Mouse (Mus musculus) v-Abl transformed pro-B cells (cell line): Measurements from ENCODE around the gene Soat1.

Source experiments
- in situ Hi-C, 2 experiments: fragments of 400-800 bp; cut with MboI; formaldehyde crosslinking; loops; one replicate each; pipeline ENCODE4 v1.15.1; 2025; ENCODE audit not compliant: unreplicated experiment in 2 of 2

Gene Soat1

DNA sequence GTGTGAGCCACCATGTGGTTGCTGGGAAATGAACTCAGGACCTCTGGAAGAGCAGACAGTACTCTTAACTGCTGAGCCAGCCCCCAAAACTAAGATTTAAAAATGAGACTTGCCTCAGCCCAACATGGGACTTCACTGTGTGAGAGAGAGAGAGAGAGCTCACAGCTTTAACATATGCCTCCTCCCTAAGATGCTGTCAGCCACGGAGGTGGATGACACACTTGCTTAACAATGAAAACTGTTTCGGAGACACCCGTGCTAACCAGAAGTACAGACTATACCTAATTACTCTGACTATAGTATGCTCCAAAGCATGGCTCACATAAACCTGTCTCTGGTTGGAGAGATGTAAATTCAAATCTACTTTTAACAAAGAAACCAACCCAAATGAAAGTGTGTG is 40.6 kb downstream of the Soat1 start:
- in situ Hi-C loops = no loop called here

DNA sequence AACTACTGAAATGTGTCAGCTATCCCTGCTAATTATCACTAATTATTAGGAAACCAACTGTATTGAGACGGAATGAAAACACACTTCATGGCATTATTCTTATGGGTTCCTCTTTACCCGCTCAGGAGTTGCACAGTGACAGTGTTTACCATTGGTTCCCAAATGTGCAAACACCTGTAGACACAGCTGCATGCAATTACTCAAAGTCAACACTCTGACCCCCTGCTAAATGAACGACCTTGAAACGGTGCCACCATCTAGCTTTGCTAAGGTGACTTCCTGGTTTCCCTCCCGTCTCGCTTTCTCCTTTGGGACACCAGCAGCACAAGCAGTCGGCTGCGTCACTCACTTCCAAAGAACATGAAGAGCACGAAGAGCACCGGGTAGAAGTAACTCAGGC is 41.6 kb downstream of the Soat1 start:
- in situ Hi-C loops = no loop called here

DNA sequence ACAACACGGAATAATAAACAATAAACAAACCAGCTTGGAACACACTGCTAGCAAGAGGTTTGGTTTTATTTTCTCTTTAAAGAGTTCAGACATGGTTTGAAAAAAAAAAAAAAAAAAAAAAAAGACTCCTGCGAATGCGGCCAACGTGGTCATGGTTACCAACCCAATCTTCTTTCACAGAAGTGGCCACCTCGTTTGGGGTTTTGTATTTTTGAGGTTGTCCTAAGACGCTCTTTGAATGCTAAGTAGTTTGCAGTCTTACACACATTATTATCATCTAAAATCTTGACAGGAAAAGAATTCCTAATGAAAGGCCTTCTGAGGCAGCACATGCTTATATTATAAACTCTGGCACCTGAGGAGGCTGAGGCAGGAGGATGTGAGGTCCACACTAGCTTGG is 45.7 kb downstream of the Soat1 start:
- in situ Hi-C loops = no loop called here

DNA sequence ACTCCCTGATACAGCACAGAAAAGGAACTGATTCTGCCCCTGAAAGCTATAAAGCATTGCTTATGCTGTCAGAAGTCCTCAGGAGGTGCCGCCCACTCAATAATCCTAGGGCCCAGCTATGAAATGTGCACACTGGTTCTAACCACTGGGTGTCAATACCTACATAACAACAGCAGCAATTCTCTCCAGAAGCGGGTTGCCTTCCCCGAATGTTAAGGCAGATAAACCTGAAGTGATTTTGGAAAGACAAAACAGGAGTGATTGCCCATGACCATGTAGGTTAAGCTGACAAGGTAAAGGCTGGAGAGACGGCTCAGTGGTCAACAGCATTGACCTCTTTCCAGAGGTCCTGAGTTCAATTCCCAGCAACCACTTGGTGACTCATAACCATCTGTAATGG is 48.4 kb downstream of the Soat1 start:
- in situ Hi-C loops = no loop called here

DNA sequence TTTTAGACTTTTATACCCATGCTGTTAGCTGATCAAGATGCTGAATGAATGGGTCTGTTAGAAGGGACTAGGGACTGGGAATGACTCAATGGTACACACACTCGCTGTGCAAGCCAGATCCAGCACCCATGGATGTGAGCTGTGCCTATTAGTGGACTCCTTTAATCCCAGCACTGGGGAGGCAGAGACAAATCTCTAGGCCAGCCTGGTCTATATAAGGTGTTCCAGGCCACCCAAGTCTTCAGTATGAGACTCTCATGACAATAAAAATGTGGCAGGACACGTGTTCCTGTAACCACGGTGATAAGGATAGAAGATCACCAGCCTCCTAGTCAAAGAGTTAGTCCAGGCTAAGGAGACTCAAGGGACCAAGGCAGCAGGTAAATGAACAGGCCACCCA is 50.1 kb downstream of the Soat1 start:
- in situ Hi-C loops = loop anchor here in 1 of 2 experiments (5.0 to 25.0 kb wide), 3 partner anchors 33 to 663 kb away; no protein-coding TSS in a partner anchor

DNA sequence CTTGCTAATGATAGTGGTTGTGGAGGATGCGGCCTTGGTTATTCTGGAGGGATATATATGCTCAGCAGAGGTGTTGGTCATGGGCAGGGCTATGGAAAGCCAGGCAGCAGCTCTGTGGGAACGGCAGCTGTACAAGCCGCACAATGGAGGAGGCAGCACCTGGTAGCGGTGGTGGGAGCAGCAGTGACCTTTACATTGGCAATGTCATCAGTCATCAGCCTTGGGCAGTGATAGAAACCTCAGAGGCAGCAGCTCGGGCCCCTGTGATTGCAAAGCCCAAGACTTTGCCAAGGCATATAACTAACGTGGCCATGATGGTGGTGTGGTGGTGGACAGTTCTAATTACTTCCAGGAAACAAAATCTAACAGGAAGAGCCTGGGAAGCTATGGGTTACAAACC is 50.6 kb downstream of the Soat1 start:
- in situ Hi-C loops = loop anchor here in 1 of 2 experiments (5.0 to 25.0 kb wide), 3 partner anchors 34 to 664 kb away; no protein-coding TSS in a partner anchor

DNA sequence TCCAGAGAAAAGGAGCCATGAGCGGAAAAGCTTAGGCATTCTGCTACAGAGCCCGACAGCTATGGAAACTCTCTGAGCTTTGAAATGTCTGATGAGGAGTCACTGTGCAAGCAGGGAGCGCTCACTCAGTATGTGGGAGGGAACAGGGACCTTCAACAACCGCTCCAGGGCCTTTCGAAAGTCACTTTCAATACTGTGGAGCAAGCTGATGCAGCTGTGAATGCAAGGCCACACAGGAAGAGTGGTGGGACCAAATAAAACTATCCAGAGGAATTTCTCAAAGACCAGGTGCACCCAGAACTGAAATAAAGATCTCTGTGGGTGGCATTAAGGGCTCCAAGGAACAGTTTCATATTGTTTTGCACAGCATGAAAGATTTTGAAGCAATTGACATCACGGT is 51.3 kb downstream of the Soat1 start:
- in situ Hi-C loops = loop anchor here in 1 of 2 experiments (5.0 to 25.0 kb wide), 3 partner anchors 34 to 664 kb away; no protein-coding TSS in a partner anchor

DNA sequence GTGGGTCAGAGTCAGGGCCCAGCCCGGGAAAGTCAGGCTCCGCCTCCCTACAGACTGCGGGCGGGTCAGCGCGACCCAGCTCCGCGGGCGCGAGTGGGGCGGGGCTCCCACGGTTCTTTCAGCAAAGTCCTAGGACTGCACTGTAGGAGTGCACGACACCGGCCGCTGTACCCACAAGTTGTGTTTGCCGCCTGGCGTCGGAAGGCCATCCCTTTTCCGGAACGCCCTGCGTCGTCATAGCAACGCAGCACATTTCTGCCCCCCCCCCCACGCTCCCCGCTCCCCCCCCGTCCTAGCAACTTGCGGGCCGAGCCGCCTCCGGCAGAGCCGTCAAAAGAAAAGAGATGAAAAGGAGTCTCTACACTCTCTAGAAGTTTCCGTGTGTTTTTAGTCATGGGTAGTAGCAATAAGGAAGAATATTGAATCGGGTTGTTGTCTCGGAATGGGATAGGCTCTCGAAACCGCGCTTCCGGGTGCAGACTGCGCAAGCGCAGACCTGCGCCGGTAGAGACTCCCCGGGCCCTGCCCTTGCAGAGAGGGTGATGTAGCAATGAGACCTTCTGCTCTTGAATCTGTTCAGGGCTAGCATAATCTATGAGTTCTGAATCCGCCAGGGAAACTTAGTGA is 53.3 kb downstream of the Soat1 start, which contains the start of gene Axdnd1:
Gene Axdnd1, minus strand, starts transcription at position 489 of the 627 bp plus-strand sequence.
- in situ Hi-C loops = loop anchor here in 1 of 2 experiments (5.0 to 25.0 kb wide), 3 partner anchors 37 to 667 kb away; no protein-coding TSS in a partner anchor

DNA sequence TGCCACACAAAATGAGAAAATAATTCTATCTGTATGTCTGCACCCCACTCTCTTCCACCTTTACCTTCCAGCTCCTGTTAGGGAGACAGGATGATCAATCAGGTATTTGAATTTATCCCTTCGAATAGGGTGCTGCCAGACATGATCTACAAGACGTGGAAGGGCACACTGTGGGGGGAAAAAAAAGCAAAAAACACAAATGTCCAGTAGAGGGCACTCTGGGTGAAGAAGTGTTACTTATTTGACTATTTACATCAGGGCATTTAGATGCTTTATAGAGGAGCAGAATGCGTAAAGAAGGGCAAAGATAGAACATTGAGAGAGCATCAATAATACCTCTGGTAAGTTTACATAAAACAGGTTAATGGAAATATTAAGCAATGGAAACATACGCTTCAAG is 56.0 kb downstream of the Soat1 start:
- in situ Hi-C loops = loop anchor here (5.0 to 25.0 kb wide), 7 partner anchors 59 to 669 kb away; no protein-coding TSS in a partner anchor

DNA sequence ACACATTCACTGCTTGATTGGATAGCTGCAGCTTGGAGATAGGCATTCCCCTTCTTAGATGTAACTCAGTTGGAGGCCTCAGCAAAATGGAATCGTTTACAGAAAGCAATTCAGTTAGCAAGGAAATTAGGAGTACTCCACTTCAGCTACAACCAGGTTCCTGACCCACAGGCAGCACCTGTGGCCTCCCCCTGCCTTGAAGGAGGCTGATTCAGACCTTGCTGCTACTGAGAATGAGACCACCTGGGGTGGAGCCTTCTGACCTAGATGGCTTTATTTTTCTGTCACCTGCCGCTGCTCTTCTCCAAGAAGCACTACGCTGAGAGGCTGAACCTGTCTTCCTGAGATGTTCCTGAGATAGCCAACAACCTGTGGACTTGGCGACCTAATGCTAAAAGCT is 65.6 kb downstream of the Soat1 start:
- in situ Hi-C loops = loop anchor here in 1 of 2 experiments (25.0 kb wide), 2 partner anchors 504 to 679 kb away; no protein-coding TSS in a partner anchor

DNA sequence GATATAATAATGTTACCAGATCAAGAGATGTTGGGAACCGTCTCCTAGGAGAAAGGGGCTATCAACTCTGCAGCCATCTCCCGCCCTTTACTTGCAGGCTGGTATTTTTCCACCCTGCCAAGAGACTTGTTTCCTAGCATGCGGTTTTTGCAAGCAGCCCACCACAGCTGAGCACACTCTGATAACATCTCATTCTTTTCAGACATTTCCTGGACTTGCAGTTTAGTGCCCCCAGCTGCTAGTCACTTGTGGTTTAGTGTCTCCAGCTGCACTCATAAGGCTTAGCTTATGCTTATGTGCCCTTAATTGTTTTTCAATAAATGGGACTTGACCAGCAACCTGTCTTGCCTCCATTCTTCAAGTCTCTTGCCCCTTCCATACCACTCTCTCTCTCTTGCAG is 66.1 kb downstream of the Soat1 start:
- in situ Hi-C loops = loop anchor here in 1 of 2 experiments (25.0 kb wide), 2 partner anchors 504 to 679 kb away; no protein-coding TSS in a partner anchor

DNA sequence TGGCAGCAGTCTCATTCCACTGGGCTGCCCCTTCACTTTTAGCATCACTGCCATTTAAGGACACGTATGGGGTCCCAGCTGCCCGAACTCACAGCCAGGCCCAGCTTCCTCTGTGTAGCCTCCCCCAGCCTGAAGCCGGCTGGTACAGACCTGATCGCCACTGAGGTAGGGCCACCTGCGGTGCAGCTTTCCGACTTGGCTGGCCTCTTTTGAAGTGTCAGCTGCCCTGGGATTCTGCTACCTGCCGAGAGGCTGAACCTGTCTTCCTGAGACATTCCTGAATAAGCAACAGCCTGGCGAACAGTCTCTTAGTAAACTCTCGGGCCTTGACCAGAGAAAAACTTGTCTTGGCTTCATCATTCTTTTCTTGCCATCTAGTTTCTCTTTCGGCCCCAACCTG is 70.9 kb downstream of the Soat1 start:
- in situ Hi-C loops = loop anchor here in 1 of 2 experiments (25.0 kb wide), 2 partner anchors 509 to 684 kb away; no protein-coding TSS in a partner anchor

DNA sequence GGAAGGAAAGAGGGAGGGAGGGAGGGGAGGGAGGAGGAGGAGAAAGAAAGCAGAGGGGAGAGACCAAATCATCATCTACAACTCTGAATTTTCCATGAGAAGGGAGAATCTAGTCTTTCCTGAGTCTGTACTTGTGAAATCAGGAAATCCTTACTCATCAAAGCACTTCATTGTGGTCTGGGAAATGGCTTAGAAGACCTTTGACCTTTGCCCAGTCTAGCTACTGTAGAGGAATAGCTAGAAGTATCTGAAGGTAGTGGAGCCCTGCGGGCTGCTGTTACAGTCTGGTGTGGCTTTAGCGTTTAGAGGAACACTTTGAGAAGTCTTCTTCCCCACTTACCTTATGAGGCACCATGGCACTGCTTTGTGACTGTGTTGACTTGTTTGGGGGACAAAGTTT is 71.6 kb downstream of the Soat1 start:
- in situ Hi-C loops = loop anchor here in 1 of 2 experiments (25.0 kb wide), 2 partner anchors 510 to 685 kb away; no protein-coding TSS in a partner anchor

DNA sequence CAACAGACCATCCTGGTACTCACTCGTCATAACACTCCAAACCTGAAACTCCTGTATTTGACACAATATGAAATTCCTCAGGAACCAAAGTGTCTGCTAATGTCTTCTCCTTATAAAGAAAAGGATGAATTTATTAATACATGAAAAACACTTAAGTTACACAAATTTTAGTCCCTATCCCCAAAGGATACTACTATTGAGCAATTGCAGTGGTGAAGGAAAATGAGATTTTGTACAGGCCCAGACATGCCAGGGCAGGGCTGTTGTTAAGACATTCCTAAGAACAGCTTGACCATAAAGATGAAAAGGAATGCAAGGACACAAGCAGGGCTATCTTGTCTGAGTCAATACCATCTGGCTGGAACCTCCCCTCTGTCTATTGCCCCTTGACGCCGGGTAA is 74.0 kb downstream of the Soat1 start:
- in situ Hi-C loops = loop anchor here in 1 of 2 experiments (25.0 kb wide), 2 partner anchors 512 to 687 kb away; no protein-coding TSS in a partner anchor

DNA sequence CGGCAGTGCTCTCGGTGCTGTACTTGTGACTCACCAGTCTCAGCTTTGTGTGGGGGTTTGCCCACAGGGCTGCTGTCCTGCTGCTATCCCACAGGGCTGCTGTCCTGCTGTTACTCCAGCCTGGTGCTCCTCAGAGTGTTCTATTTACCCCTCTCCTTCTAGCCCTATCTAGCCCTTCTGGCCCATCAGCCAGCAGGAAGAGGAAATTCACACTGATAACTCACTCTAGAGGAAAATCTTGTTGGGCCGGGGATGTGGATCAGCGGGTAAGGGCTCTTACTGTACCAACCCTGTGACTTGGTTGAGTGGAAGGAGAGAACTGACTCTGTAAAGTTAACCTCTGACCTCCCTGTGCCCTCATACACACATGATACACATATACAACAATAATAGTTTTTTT is 81.0 kb downstream of the Soat1 start:
- in situ Hi-C loops = no loop called here

DNA sequence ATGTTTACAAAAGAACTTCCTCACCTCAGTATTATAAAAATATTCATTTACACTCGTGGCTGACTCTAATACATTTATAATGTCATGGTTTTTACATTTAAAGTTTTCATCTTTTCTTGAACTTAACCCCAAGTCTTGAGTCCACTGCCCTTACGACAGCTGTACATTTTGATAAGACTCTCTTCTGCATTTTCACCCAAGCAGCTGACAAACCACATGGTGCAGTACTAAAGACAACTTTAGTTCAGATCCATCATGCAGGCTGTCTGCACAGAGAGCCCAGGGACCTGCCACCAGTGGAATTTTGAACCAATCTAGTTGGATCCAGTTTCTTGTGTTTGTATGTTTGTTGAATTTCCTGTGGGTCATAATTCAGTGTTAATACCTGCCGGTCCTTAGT is 87.3 kb downstream of the Soat1 start:
- in situ Hi-C loops = no loop called here

DNA sequence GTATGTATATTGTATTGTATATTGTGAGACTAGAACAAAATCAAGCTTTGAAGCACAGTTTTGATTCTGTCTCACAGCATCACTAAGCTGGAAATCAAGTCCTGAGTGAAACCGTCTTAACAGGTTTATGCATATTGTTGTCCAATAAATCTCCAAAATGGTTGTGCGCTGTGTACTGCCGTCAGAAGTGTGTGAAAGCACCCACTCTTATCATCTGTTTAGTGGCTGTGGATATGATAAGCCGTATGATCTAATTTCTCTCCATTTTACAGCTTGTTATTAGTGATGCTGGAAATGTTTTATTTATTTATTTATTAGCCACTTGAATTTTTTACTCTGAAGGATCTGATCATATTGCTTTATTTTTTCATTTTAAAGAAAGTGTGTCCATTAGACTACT is 87.9 kb downstream of the Soat1 start:
- in situ Hi-C loops = no loop called here

DNA sequence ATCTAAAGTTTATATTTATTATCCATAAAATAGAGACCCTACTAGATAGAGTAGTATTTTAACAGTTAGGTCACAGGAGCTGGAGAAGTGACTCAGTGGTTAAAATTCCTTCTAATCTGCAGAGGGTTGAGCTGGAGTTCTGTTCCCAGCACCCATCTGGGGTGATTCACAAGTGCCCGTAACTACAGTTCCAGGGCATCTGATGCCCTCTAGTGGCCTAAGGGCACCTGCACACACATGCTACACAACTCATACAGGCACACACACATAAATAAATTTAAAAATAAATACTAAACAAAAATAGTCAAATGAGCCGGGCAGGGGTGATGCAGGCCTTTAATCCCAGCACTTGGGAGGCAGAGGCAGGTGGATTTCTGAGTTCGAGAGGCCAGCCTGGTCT is 92.9 kb downstream of the Soat1 start:
- in situ Hi-C loops = no loop called here
